Comparison of ENCODE assay signal across 28 mouse cellular contexts in the genomic region with DNA sequence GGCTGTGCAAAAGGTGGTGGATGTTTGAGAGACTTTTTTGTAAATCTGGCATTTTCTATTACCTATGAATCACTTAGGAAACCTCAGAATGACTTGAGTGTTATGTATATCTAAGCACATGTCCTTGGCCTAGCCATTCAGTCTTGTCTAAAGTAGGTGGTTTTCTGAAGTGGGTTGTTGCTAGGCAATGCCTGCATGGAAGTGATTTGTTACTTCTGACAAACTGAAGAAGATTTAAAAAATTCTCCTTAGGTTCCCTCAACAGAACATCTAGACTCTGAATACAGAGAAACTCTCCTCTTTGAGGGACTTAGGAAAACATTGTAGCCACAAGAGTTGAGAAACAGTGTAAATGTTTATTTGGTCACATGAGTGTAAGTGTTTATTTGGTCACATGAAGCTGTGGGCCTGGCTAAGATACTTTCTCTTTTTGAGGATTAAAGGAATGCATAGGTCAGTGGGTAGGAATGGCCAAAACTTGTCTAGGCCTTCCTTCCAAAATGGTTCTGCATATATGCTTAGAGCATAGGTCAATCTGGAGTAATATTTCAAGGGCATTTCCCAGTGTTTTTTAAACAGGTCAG. TPM values are rescaled to one million over a fixed set of nuclear protein-coding genes. Genes with fewer than 3 reads are reported as not detected.
DNase-seq lines count a peak whose midpoint lies in the region; ATAC-seq and TF ChIP-seq lines count a peak whose summit lies in the region.
"Had no signal": no experiment of that assay in that cellular context is flagged by ENCODE, and none has a peak within 500 bp of the region (broad histone marks: within the 10 kb centered on the region; RNA-seq: fewer than 3 reads in every experiment).

No protein-coding gene starts in this region.

- H3K36me3 ChIP-seq in midbrain, embryonic 11.5 days (ENCODE audit: control insufficient read depth, insufficient read depth, low read length), result no peaks in the 10 kb centered on the region; the same call in 1 of the 2 replicates
- H3K36me3 ChIP-seq in midbrain, embryonic 10.5 days, result no peaks in the 10 kb centered on the region
- no peaks in the 10 kb centered on the region for H3K36me3 ChIP-seq in myocyte (ENCODE audit: control insufficient read depth, insufficient read depth)
- H3K36me3 ChIP-seq in embryonic facial prominence, embryonic 10.5 days (replicated peaks), result no peaks in the 10 kb centered on the region
- H3K36me3 ChIP-seq: embryonic facial prominence, embryonic 13.5 days; heart, embryonic 13.5 days; hindbrain, embryonic 13.5 days; limb, embryonic 10.5 days; midbrain, embryonic 15.5 days; neural tube, embryonic 13.5 days had no signal

- peaks cover 100% of the 10 kb centered on the region for H3K79me2 ChIP-seq in myocyte (ENCODE audit: control insufficient read depth, insufficient read depth)

- peak; percentile 15 to 20 for DNase-seq in frontal cortex, adult 2 months (ENCODE audit: extremely low spot score in 1 of 2, low spot score in 1 of 2)
- DNase-seq in frontal cortex, postnatal 14 days (ENCODE audit: low spot score in 2 of 2), result no peak
- peak; percentile 77 for DNase-seq in midbrain, embryonic 11.5 days (ENCODE audit: low spot score, missing footprints)
- DNase-seq in midbrain, embryonic 10.5 days (ENCODE audit: low spot score), result no peak
- DNase-seq in embryo, embryonic 11 days, result no peak
- no peak for DNase-seq in embryonic facial prominence, embryonic 10.5 days (ENCODE audit: low spot score)
- DNase-seq: cerebellum, adult 11-12 months; cerebellum, postnatal 10 days; gastrocnemius, postnatal 14 days; heart, adult 11 months; kidney, adult 2 months; kidney, postnatal 10 days; liver; liver, postnatal 0 days; retina, postnatal 1 day; right cerebral cortex, postnatal 4 days; thymus, postnatal 4 days had no signal

- H3K9ac ChIP-seq in midbrain, embryonic 11.5 days (ENCODE audit: low read length), result no peak overlapping the region
- H3K9ac ChIP-seq: embryonic facial prominence, embryonic 13.5 days; forebrain, embryonic 13.5 days; heart, embryonic 13.5 days; hindbrain, embryonic 13.5 days; liver, postnatal 0 days; midbrain, embryonic 15.5 days; neural tube, embryonic 13.5 days had no signal

- H3ac ChIP-seq in myocyte (ENCODE audit: control insufficient read depth, insufficient read length), result no peak overlapping the region

- TF ChIP-seq POLR2A in myocyte (IDR thresholded peaks at IDR 0.05; ENCODE audit: insufficient read length, low read depth), result no peak

- H3K9me3 ChIP-seq in midbrain, embryonic 11.5 days (ENCODE audit: control insufficient read depth, low read length), result no peaks in the 10 kb centered on the region
- no peaks in the 10 kb centered on the region for H3K9me3 ChIP-seq in midbrain, embryonic 10.5 days (replicated peaks)
- H3K9me3 ChIP-seq in embryonic facial prominence, embryonic 10.5 days, result no peaks in the 10 kb centered on the region
- H3K9me3 ChIP-seq: embryonic facial prominence, embryonic 13.5 days; forebrain, embryonic 13.5 days; heart, embryonic 13.5 days; hindbrain, embryonic 13.5 days; limb, embryonic 10.5 days; midbrain, embryonic 15.5 days; neural tube, embryonic 13.5 days had no signal

- no peak for ATAC-seq in midbrain, embryonic 11.5 days (ENCODE audit: low FRiP score)
- ATAC-seq in activated CD4-positive, CD25-positive, alpha-beta regulatory T cell, adult 4 months, result peak; percentile 37
- ATAC-seq: forebrain, embryonic 13.5 days; liver, postnatal 0 days; midbrain, embryonic 15.5 days had no signal

- no peak overlapping the region for H3K4me2 ChIP-seq in midbrain, embryonic 11.5 days
- peak overlapping the region; percentile 31 for H3K4me2 ChIP-seq in myocyte (ENCODE audit: low read depth)
- H3K4me2 ChIP-seq: embryonic facial prominence, embryonic 13.5 days; forebrain, embryonic 13.5 days; heart, embryonic 13.5 days; hindbrain, embryonic 13.5 days; midbrain, embryonic 15.5 days; neural tube, embryonic 13.5 days had no signal

- no peak overlapping the region for H3K27ac ChIP-seq in midbrain, embryonic 11.5 days (ENCODE audit: low read depth, low read length)
- no peak overlapping the region for H3K27ac ChIP-seq in midbrain, embryonic 10.5 days (replicated peaks)
- no peak overlapping the region for H3K27ac ChIP-seq in embryonic facial prominence, embryonic 10.5 days (replicated peaks)
- H3K27ac ChIP-seq: embryonic facial prominence, embryonic 13.5 days; forebrain, embryonic 13.5 days; heart, embryonic 13.5 days; hindbrain, embryonic 13.5 days; limb, embryonic 10.5 days; midbrain, embryonic 15.5 days; neural tube, embryonic 13.5 days had no signal

- no peaks in the 10 kb centered on the region for H3K27me3 ChIP-seq in midbrain, embryonic 11.5 days (ENCODE audit: control insufficient read depth, insufficient read depth, low read length)
- no peaks in the 10 kb centered on the region for H3K27me3 ChIP-seq in midbrain, embryonic 10.5 days (ENCODE audit: low read depth, poor library complexity, severe bottlenecking)
- no peaks in the 10 kb centered on the region for H3K27me3 ChIP-seq in myocyte (ENCODE audit: control insufficient read depth, insufficient read depth, insufficient read length)
- H3K27me3 ChIP-seq in embryonic facial prominence, embryonic 10.5 days (replicated peaks; ENCODE audit: low read depth, poor library complexity, severe bottlenecking), result no peaks in the 10 kb centered on the region
- H3K27me3 ChIP-seq: embryonic facial prominence, embryonic 13.5 days; forebrain, embryonic 13.5 days; heart, embryonic 13.5 days; hindbrain, embryonic 13.5 days; megakaryocyte, embryonic 14.5 days; midbrain, embryonic 15.5 days; neural tube, embryonic 13.5 days had no signal

- peaks cover 9% of the 10 kb centered on the region for H3K4me1 ChIP-seq in midbrain, embryonic 11.5 days (ENCODE audit: control insufficient read depth, insufficient read depth, low read length)
- H3K4me1 ChIP-seq in midbrain, embryonic 10.5 days, result peaks cover 30% of the 10 kb centered on the region
- peaks cover 10% of the 10 kb centered on the region; the same call in 1 of the 2 replicates for H3K4me1 ChIP-seq in embryonic facial prominence, embryonic 10.5 days
- H3K4me1 ChIP-seq: forebrain, embryonic 13.5 days; limb, embryonic 10.5 days; midbrain, embryonic 15.5 days had no signal

- H3K4me3 ChIP-seq in midbrain, embryonic 11.5 days (ENCODE audit: low read depth, low read length), result no peak overlapping the region
- no peak overlapping the region for H3K4me3 ChIP-seq in midbrain, embryonic 10.5 days
- no peak overlapping the region for H3K4me3 ChIP-seq in myocyte
- H3K4me3 ChIP-seq in embryonic facial prominence, embryonic 10.5 days, result no peak overlapping the region
- H3K4me3 ChIP-seq: embryonic facial prominence, embryonic 13.5 days; erythroblast, embryonic 14.5 days; forebrain, embryonic 13.5 days; heart, embryonic 13.5 days; hindbrain, embryonic 13.5 days; limb, embryonic 10.5 days; megakaryocyte, embryonic 14.5 days; midbrain, embryonic 15.5 days; neural tube, embryonic 13.5 days had no signal

TF ChIP-seq in myocyte, 11 proteins besides CTCF, POLR2A, EP300 and RAD21:
- TF ChIP-seq MAX (IDR thresholded peaks at IDR 0.05; ENCODE audit: low read depth) (no peak), USF1 (IDR thresholded peaks at IDR 0.05; ENCODE audit: low read depth) (peak; percentile 46), TCF3 (IDR thresholded peaks at IDR 0.05; ENCODE audit: insufficient read length, low read depth) (no peak), TCF12 (IDR thresholded peaks at IDR 0.05; ENCODE audit: insufficient read depth, poor library complexity, severe bottlenecking) (no peak)

RNA-seq across cellular contexts. Expression of gene Akap13, which starts 8.3 kb away (rescaled TPM):
- polyA plus RNA-seq in frontal cortex, adult 2 months (2012; rRNA removed), result 19.8 and 23.3 TPM in 2 replicates
- 24.3 and 27.4 TPM in 2 replicates for polyA plus RNA-seq in midbrain, embryonic 11.5 days (2014; fragmentation: Nextera tagmentation; extraction: Ambion mirVana)
- 28.7 and 29.0 TPM in 2 replicates for polyA plus RNA-seq in midbrain, embryonic 10.5 days (2016; fragmentation: Nextera tagmentation; extraction: Ambion mirVana)
- 100 to 1,000 TPM; 266 to 304 TPM for polyA plus RNA-seq in activated CD4-positive, CD25-positive, alpha-beta regulatory T cell, adult 4 months (2017; shearing (Covaris generic))
- polyA plus RNA-seq in myocyte (2012; fragmentation: generic; extraction: Trizol), result 13.9 TPM
- 34.5 and 37.6 TPM in 2 replicates for polyA plus RNA-seq in embryonic facial prominence, embryonic 10.5 days (2016; fragmentation: Nextera tagmentation; extraction: Ambion mirVana)

Comparison
In these comparisons a context has a peak if more than half of its experiments do, and no peak if none do; other contexts are left out.
1. DNase-seq: peak in frontal cortex, adult 2 months (2 of 2) and midbrain, embryonic 11.5 days (single experiment); none in frontal cortex, postnatal 14 days (0 of 2), midbrain, embryonic 10.5 days (single experiment), embryo, embryonic 11 days (single experiment) and embryonic facial prominence, embryonic 10.5 days (single experiment).